ENCODE assay signal across 10 mouse cellular contexts in the genomic region with DNA sequence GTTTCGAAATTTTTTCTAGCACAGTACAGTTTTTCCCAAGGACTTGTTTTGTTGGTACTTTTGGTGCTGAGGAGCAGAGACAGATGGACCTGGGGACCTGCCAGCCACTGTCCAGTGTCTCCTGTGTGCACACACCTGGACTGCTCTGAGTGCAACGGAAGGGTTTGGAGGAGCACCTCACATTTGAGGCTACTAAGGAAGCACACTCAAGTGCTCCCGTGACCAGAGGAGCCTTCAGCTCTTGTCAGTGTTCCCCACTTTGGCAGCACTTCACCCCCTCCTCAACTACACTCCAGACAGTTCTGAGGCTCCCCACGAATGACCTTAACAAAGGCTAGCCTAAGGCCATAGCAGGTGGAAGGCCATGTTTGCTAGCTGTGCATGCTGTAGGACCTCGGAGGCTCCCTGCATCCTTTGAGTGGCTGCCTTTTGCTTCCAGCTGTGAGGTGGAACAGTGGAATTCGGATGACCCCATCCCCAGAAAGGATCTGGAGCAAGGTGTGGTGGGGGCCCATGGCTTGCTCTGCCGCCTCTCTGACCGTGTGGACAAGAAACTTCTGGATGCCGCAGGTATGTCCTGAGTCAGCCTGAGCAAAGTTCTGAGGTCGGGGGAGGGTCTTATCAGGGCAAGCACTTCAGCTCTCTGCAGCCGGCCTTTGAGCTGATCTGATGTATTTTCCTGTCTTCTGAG. TPM values are rescaled to one million over a fixed set of nuclear protein-coding genes. Genes with fewer than 3 reads are reported as not detected.
DNase-seq lines count a peak whose midpoint lies in the region; ATAC-seq and TF ChIP-seq lines count a peak whose summit lies in the region.
"Had no signal": no experiment of that assay in that cellular context is flagged by ENCODE, and none has a peak within 500 bp of the region (broad histone marks: within the 10 kb centered on the region; RNA-seq: fewer than 3 reads in every experiment).

No protein-coding gene starts in this region.

- WGBS in hindbrain, embryonic 13.5 days = 78% methylated on average over 11 of the region's 11 CpGs
- WGBS in hindbrain, embryonic 11.5 days = 73% methylated on average over 11 of the region's 11 CpGs
- 71% methylated on average over 11 of the region's 11 CpGs for WGBS in embryonic facial prominence, embryonic 14.5 days
- 61% methylated on average over 11 of the region's 11 CpGs for WGBS in kidney, adult 2 months
- WGBS in liver, postnatal 0 days (ENCODE audit: insufficient replicate concordance) = 46% methylated on average over 11 of the region's 11 CpGs

- no peak overlapping the region for H3K27ac ChIP-seq in hindbrain, embryonic 13.5 days
- H3K27ac ChIP-seq in hindbrain, embryonic 11.5 days (ENCODE audit: low read depth, low read length) = no peak overlapping the region
- H3K27ac ChIP-seq in embryonic facial prominence, embryonic 14.5 days (replicated peaks; ENCODE audit: low read depth, low read length) = no peak overlapping the region
- peak overlapping the region; percentile 99 for H3K27ac ChIP-seq in kidney, adult 2 months (ENCODE audit: insufficient read depth, low read depth, low read length)
- H3K27ac ChIP-seq in liver, postnatal 0 days (ENCODE audit: low read depth) = peak overlapping the region; percentile 97

- ATAC-seq in hindbrain, embryonic 13.5 days (ENCODE audit: low FRiP score) = no peak
- ATAC-seq in hindbrain, embryonic 11.5 days (ENCODE audit: low FRiP score) = no peak
- ATAC-seq in embryonic facial prominence, embryonic 14.5 days (ENCODE audit: low read depth) = no peak
- no peak for ATAC-seq in liver, postnatal 0 days
- no peak for ATAC-seq in activated CD4-positive, CD25-positive, alpha-beta regulatory T cell, adult 4 months

- no peaks in the 10 kb centered on the region for H3K27me3 ChIP-seq in hindbrain, embryonic 13.5 days
- H3K27me3 ChIP-seq in hindbrain, embryonic 11.5 days (ENCODE audit: control insufficient read depth, insufficient read depth, low read length) = no peaks in the 10 kb centered on the region
- no peaks in the 10 kb centered on the region for H3K27me3 ChIP-seq in embryonic facial prominence, embryonic 14.5 days (replicated peaks; ENCODE audit: control insufficient read depth, insufficient read depth, low read length)
- no peaks in the 10 kb centered on the region for H3K27me3 ChIP-seq in kidney, adult 2 months (replicated peaks; ENCODE audit: control insufficient read depth, insufficient read depth, low read length)
- no peaks in the 10 kb centered on the region for H3K27me3 ChIP-seq in liver, postnatal 0 days (ENCODE audit: insufficient read depth, low read length)

- TF ChIP-seq CTCF in kidney, adult 2 months (conservative IDR thresholded peaks at IDR 0.05; ENCODE audit: insufficient read depth, insufficient read length, low read depth, low read length) = no peak
- no peak for TF ChIP-seq CTCF in liver, postnatal 0 days (IDR thresholded peaks at IDR 0.05; ENCODE audit: low read depth)

- H3K9ac ChIP-seq in hindbrain, embryonic 13.5 days = no peak overlapping the region; the same call in 1 of the 2 replicates
- H3K9ac ChIP-seq in hindbrain, embryonic 11.5 days (ENCODE audit: low read depth, low read length) = no peak overlapping the region
- H3K9ac ChIP-seq in embryonic facial prominence, embryonic 14.5 days (ENCODE audit: low read depth, low read length) = peak overlapping the region; percentile 84; the same call in 1 of the 2 replicates
- peak overlapping the region; percentile 80 for H3K9ac ChIP-seq in liver, postnatal 0 days (replicated peaks)

- peaks cover 11% of the 10 kb centered on the region for H3K36me3 ChIP-seq in hindbrain, embryonic 13.5 days
- no peaks in the 10 kb centered on the region for H3K36me3 ChIP-seq in hindbrain, embryonic 11.5 days (ENCODE audit: control insufficient read depth, insufficient read depth, low read length)
- H3K36me3 ChIP-seq in embryonic facial prominence, embryonic 14.5 days (ENCODE audit: control insufficient read depth, insufficient read depth, low read length) = peaks cover 35% of the 10 kb centered on the region
- no peaks in the 10 kb centered on the region for H3K36me3 ChIP-seq in kidney, adult 2 months (ENCODE audit: control insufficient read depth, insufficient read depth, low read length)
- H3K36me3 ChIP-seq in liver, postnatal 0 days (replicated peaks; ENCODE audit: insufficient read depth, low read length) = peaks cover 37% of the 10 kb centered on the region

- no peaks in the 10 kb centered on the region for H3K9me3 ChIP-seq in hindbrain, embryonic 13.5 days
- no peaks in the 10 kb centered on the region for H3K9me3 ChIP-seq in hindbrain, embryonic 11.5 days (ENCODE audit: control insufficient read depth, low read length)
- no peaks in the 10 kb centered on the region for H3K9me3 ChIP-seq in embryonic facial prominence, embryonic 14.5 days (ENCODE audit: control insufficient read depth, low read length)
- H3K9me3 ChIP-seq in liver, postnatal 0 days (ENCODE audit: low read length) = no peaks in the 10 kb centered on the region

- no peak for TF ChIP-seq EP300 in liver, postnatal 0 days (IDR thresholded peaks at IDR 0.05; ENCODE audit: low read depth)

- no peak overlapping the region for H3K4me3 ChIP-seq in hindbrain, embryonic 13.5 days
- no peak overlapping the region for H3K4me3 ChIP-seq in hindbrain, embryonic 11.5 days (ENCODE audit: low read depth, low read length)
- H3K4me3 ChIP-seq in embryonic facial prominence, embryonic 14.5 days (ENCODE audit: low read depth, low read length) = peak overlapping the region; percentile 78; the same call in 1 of the 2 replicates
- H3K4me3 ChIP-seq in kidney, adult 2 months (ENCODE audit: insufficient read depth, low read depth, low read length) = peak overlapping the region; percentile 92
- H3K4me3 ChIP-seq in liver, postnatal 0 days (ENCODE audit: low read depth, low read length) = peak overlapping the region; percentile 66

- H3K4me2 ChIP-seq in hindbrain, embryonic 13.5 days = peak overlapping the region; percentile 92; the same call in 1 of the 2 replicates
- H3K4me2 ChIP-seq in hindbrain, embryonic 11.5 days (replicated peaks; ENCODE audit: low read depth, low read length) = no peak overlapping the region
- H3K4me2 ChIP-seq in embryonic facial prominence, embryonic 14.5 days (ENCODE audit: low read depth, low read length) = peak overlapping the region; percentile 97
- peak overlapping the region; percentile 80 for H3K4me2 ChIP-seq in liver, postnatal 0 days (ENCODE audit: low read depth, low read length)

- DNase-seq in hindbrain, embryonic 11.5 days (ENCODE audit: low spot score) = no peak
- DNase-seq in embryonic facial prominence, embryonic 14.5 days (ENCODE audit: low spot score) = no peak
- DNase-seq in kidney, adult 2 months = peak; percentile 55
- DNase-seq in liver, postnatal 0 days = no peak
- DNase-seq in gastrocnemius, postnatal 25 days = no peak
- DNase-seq in right cerebral cortex, postnatal 10 days (ENCODE audit: low spot score in 2 of 2) = no peak
- DNase-seq: layer of hippocampus, adult 9-11 months; thymus, postnatal 36 days had no signal

- H3K4me1 ChIP-seq in hindbrain, embryonic 13.5 days (replicated peaks) = peaks cover 34% of the 10 kb centered on the region
- peaks cover 2% of the 10 kb centered on the region; the same call in 1 of the 2 replicates for H3K4me1 ChIP-seq in hindbrain, embryonic 11.5 days (replicated peaks; ENCODE audit: control insufficient read depth, insufficient read depth, low read length)
- H3K4me1 ChIP-seq in embryonic facial prominence, embryonic 14.5 days (ENCODE audit: control insufficient read depth, insufficient read depth, low read length) = peaks cover 13% of the 10 kb centered on the region
- peaks cover 28% of the 10 kb centered on the region for H3K4me1 ChIP-seq in kidney, adult 2 months (ENCODE audit: control insufficient read depth, insufficient read depth, low read length)
- peaks cover 17% of the 10 kb centered on the region for H3K4me1 ChIP-seq in liver, postnatal 0 days (ENCODE audit: insufficient read depth)

- no peak for TF ChIP-seq POLR2A in kidney, adult 2 months (IDR thresholded peaks at IDR 0.05; ENCODE audit: low read depth, low read length)

RNA-seq across cellular contexts. Expression of a gene that starts 1.4 kb away (rescaled TPM):
- 26.0 and 28.2 TPM in 2 replicates for polyA plus RNA-seq in hindbrain, embryonic 13.5 days (2015; fragmentation: Nextera tagmentation; extraction: Ambion mirVana)
- 39.0 and 46.9 TPM in 2 replicates for polyA plus RNA-seq in hindbrain, embryonic 11.5 days (2014; fragmentation: Nextera tagmentation; extraction: Ambion mirVana)
- 40.7 and 48.6 TPM in 2 replicates for polyA plus RNA-seq in embryonic facial prominence, embryonic 14.5 days (2014; fragmentation: Nextera tagmentation; extraction: Ambion mirVana)
- 334 and 342 TPM in 2 replicates for polyA plus RNA-seq in kidney, adult 2 months (2012; rRNA removed)
- 448 and 458 TPM in 2 replicates for polyA plus RNA-seq in liver, postnatal 0 days (2015; fragmentation: Nextera tagmentation; extraction: Ambion mirVana)
- 10 to 100 TPM; 22.5 to 25.6 TPM for total RNA-seq in gastrocnemius, postnatal 25 days (2021)
- 10 to 100 TPM; 16.1 to 26.4 TPM for polyA plus RNA-seq in activated CD4-positive, CD25-positive, alpha-beta regulatory T cell, adult 4 months (2017; shearing (Covaris generic))

RNA-seq across cellular contexts. Expression of a gene that starts 29.6 kb away (rescaled TPM):
- 45.6 and 48.4 TPM in 2 replicates for polyA plus RNA-seq in hindbrain, embryonic 13.5 days (2015; fragmentation: Nextera tagmentation; extraction: Ambion mirVana)
- 42.7 and 44.9 TPM in 2 replicates for polyA plus RNA-seq in hindbrain, embryonic 11.5 days (2014; fragmentation: Nextera tagmentation; extraction: Ambion mirVana)
- polyA plus RNA-seq in embryonic facial prominence, embryonic 14.5 days (2014; fragmentation: Nextera tagmentation; extraction: Ambion mirVana) = 21.0 and 22.4 TPM in 2 replicates
- polyA plus RNA-seq in kidney, adult 2 months (2012; rRNA removed) = 11.8 and 12.8 TPM in 2 replicates
- polyA plus RNA-seq in liver, postnatal 0 days (2015; fragmentation: Nextera tagmentation; extraction: Ambion mirVana) = 5.4 and 6.5 TPM in 2 replicates
- 1 to 10 TPM; 2.8 to 3.4 TPM for total RNA-seq in gastrocnemius, postnatal 25 days (2021)
- polyA plus RNA-seq in activated CD4-positive, CD25-positive, alpha-beta regulatory T cell, adult 4 months (2017; shearing (Covaris generic)) = 1 to 10 TPM; 6.5 to 8.9 TPM

RNA-seq across cellular contexts. Expression of a gene that starts 35.8 kb away (rescaled TPM):
- 37.9 and 38.5 TPM in 2 replicates for polyA plus RNA-seq in hindbrain, embryonic 13.5 days (2015; fragmentation: Nextera tagmentation; extraction: Ambion mirVana)
- 61.7 and 62.3 TPM in 2 replicates for polyA plus RNA-seq in hindbrain, embryonic 11.5 days (2014; fragmentation: Nextera tagmentation; extraction: Ambion mirVana)
- 33.4 and 33.7 TPM in 2 replicates for polyA plus RNA-seq in embryonic facial prominence, embryonic 14.5 days (2014; fragmentation: Nextera tagmentation; extraction: Ambion mirVana)
- 6.2 and 7.8 TPM in 2 replicates for polyA plus RNA-seq in kidney, adult 2 months (2012; rRNA removed)
- 8.7 and 11.0 TPM in 2 replicates for polyA plus RNA-seq in liver, postnatal 0 days (2015; fragmentation: Nextera tagmentation; extraction: Ambion mirVana)
- total RNA-seq in gastrocnemius, postnatal 25 days (2021) = 1 to 10 TPM; 4.0 to 4.6 TPM
- 10 to 100 TPM; 39.7 to 56.8 TPM for polyA plus RNA-seq in activated CD4-positive, CD25-positive, alpha-beta regulatory T cell, adult 4 months (2017; shearing (Covaris generic))

Comparison
In these comparisons a context has a peak if more than half of its experiments do, and no peak if none do; other contexts are left out.
1. H3K27ac ChIP-seq: peak in kidney, adult 2 months (single experiment) and liver, postnatal 0 days (single experiment); none in hindbrain, embryonic 13.5 days (single experiment), hindbrain, embryonic 11.5 days (single experiment) and embryonic facial prominence, embryonic 14.5 days (single experiment).
2. H3K4me3 ChIP-seq: peak in embryonic facial prominence, embryonic 14.5 days (single experiment), kidney, adult 2 months (single experiment) and liver, postnatal 0 days (single experiment); none in hindbrain, embryonic 13.5 days (single experiment) and hindbrain, embryonic 11.5 days (single experiment).
3. H3K9ac ChIP-seq: peak in embryonic facial prominence, embryonic 14.5 days (single experiment) and liver, postnatal 0 days (single experiment); none in hindbrain, embryonic 13.5 days (single experiment) and hindbrain, embryonic 11.5 days (single experiment).